Mouse (Mus musculus) MEL (cell line): ENCODE results near the gene Hist1h3c. TPM values are rescaled to one million over a fixed set of nuclear protein-coding genes. Genes with fewer than 3 reads are reported as not detected.

Experiments used
- DNase-seq: peaks from one replicate; pipeline ENCODE4 v3.0.0; 2011; ENCODE audit warnings: low read depth, low spot score
- H3K27ac ChIP-seq: 2 replicates; pipeline ENCODE4 v1.5.1; 2012; ENCODE audit warnings: low read depth, mild to moderate bottlenecking, control low read depth, low read length, moderate library complexity; ENCODE audit not compliant: control insufficient read depth
- H3K27me3 ChIP-seq, 2 experiments: fragments of 150-350 bp in 1 of 2; sonication (generic) in 1 of 2; 2 replicates each; pipeline ENCODE4 v1.6.1; 2012; ENCODE audit warnings: low read length in 2 of 2, mild to moderate bottlenecking in 2 of 2, improper control_type of control experiment in 1 of 2, moderate library complexity in 1 of 2; ENCODE audit not compliant: insufficient read depth in 2 of 2, control insufficient read depth in 1 of 2
- H3K36me3 ChIP-seq, 2 experiments: 2 replicates each; pipeline ENCODE4 v1.6.1; 2012 to 2014; ENCODE audit warnings: low read length in 2 of 2, improper control_type of control experiment in 1 of 2, inconsistent platforms in 1 of 2, mild to moderate bottlenecking in 1 of 2; ENCODE audit not compliant: insufficient read depth in 2 of 2, control insufficient read depth in 1 of 2
- H3K4me1 ChIP-seq, 2 experiments: fragments of 150-350 bp in 1 of 2; sonication (generic) in 1 of 2; 2 replicates each; pipeline ENCODE4 v1.6.1; 2012; ENCODE audit warnings: low read length in 2 of 2, improper control_type of control experiment in 1 of 2, mild to moderate bottlenecking in 1 of 2; ENCODE audit not compliant: insufficient read depth in 2 of 2, control insufficient read depth in 1 of 2
- H3K4me3 ChIP-seq, 2 experiments: fragments of 150-350 bp in 1 of 2; sonication (generic) in 1 of 2; 2 replicates each; pipeline ENCODE4 v1.5.1; 2012; ENCODE audit warnings: low read depth in 2 of 2, low read length in 2 of 2, mild to moderate bottlenecking in 2 of 2, moderate library complexity in 2 of 2, control low read depth in 1 of 2, improper control_type of control experiment in 1 of 2; ENCODE audit not compliant: control insufficient read depth in 1 of 2, insufficient read depth in 1 of 2
- H3K79me2 ChIP-seq: 2 replicates; pipeline ENCODE4 v1.6.1; 2012; ENCODE audit warnings: mild to moderate bottlenecking, low read length, moderate library complexity; ENCODE audit not compliant: control insufficient read depth, poor library complexity, insufficient read depth
- H3K9ac ChIP-seq: 2 replicates; pipeline ENCODE4 v1.6.1; 2012; ENCODE audit warnings: low read depth, mild to moderate bottlenecking, control low read depth, low read length, moderate library complexity; ENCODE audit not compliant: control insufficient read depth, poor library complexity, severe bottlenecking
- H3K9me3 ChIP-seq: fragments of 150-350 bp; sonication (generic); replicated peaks from 2 replicates; pipeline ENCODE4 v1.6.1; 2012; ENCODE audit warnings: mild to moderate bottlenecking, low read length, improper control_type of control experiment, moderate library complexity; ENCODE audit not compliant: insufficient read depth
- BHLHE40 ChIP-seq: IDR thresholded peaks from 2 replicates; pipeline ENCODE4 v1.6.1; 2012; ENCODE audit warnings: low read depth, mild to moderate bottlenecking, inconsistent platforms, low read length, improper control_type of control experiment, borderline replicate concordance
- ELF1 ChIP-seq: IDR thresholded peaks from 2 replicates; pipeline ENCODE4 v1.6.1; 2014; ENCODE audit warnings: low read depth, mild to moderate bottlenecking, inconsistent platforms, low read length, improper control_type of control experiment, moderate library complexity
- EP300 ChIP-seq, 2 experiments: IDR thresholded peaks; 2 replicates each; pipeline ENCODE4 v1.6.1; 2011; ENCODE audit warnings: improper control_type of control experiment in 2 of 2, low read length in 2 of 2, low read depth in 1 of 2, mild to moderate bottlenecking in 1 of 2
- GABPA ChIP-seq: IDR thresholded peaks from 2 replicates; pipeline ENCODE4 v1.6.1; 2012; ENCODE audit warnings: low read depth, mild to moderate bottlenecking, inconsistent platforms, low read length, improper control_type of control experiment, moderate library complexity
- HCFC1 ChIP-seq: IDR thresholded peaks from 2 replicates; pipeline ENCODE4 v1.6.1; 2012; ENCODE audit warnings: low read depth, mild to moderate bottlenecking, inconsistent platforms, low read length, improper control_type of control experiment, moderate library complexity
- MAX ChIP-seq: IDR thresholded peaks from 2 replicates; pipeline ENCODE4 v1.6.1; 2011; ENCODE audit warnings: low read length, improper control_type of control experiment
- MAZ ChIP-seq: IDR thresholded peaks from 2 replicates; pipeline ENCODE4 v1.6.1; 2012; ENCODE audit warnings: low read depth, mild to moderate bottlenecking, inconsistent platforms, low read length, improper control_type of control experiment
- NRF1 ChIP-seq: IDR thresholded peaks from 2 replicates; pipeline ENCODE4 v1.6.1; 2014; ENCODE audit warnings: low read depth, mild to moderate bottlenecking, inconsistent platforms, low read length, improper control_type of control experiment, moderate library complexity; ENCODE audit not compliant: poor library complexity, insufficient read depth, severe bottlenecking
- POLR2A ChIP-seq, 2 experiments: IDR thresholded peaks; 2 replicates each; pipeline ENCODE4 v1.6.1; 2011 to 2012; ENCODE audit warnings: low read length in 2 of 2, mild to moderate bottlenecking in 2 of 2, control low read depth in 1 of 2, improper control_type of control experiment in 1 of 2, low read depth in 1 of 2, moderate library complexity in 1 of 2; ENCODE audit not compliant: control insufficient read depth in 1 of 2, insufficient read depth in 1 of 2, poor library complexity in 1 of 2
- POLR2AphosphoS2 ChIP-seq: IDR thresholded peaks from 2 replicates; pipeline ENCODE4 v1.6.1; 2011; ENCODE audit warnings: low read length, improper control_type of control experiment
- POLR2AphosphoS5 ChIP-seq: IDR thresholded peaks from 2 replicates; pipeline ENCODE4 v1.6.1; 2012; ENCODE audit warnings: low read depth, borderline replicate concordance, mild to moderate bottlenecking, inconsistent platforms, low read length, moderate library complexity, mixed read lengths
- RCOR1 ChIP-seq: IDR thresholded peaks from 2 replicates; pipeline ENCODE4 v1.6.1; 2012; ENCODE audit warnings: low read depth, mild to moderate bottlenecking, inconsistent platforms, low read length, improper control_type of control experiment
- SIN3A ChIP-seq: IDR thresholded peaks from 2 replicates; pipeline ENCODE4 v1.6.1; 2012; ENCODE audit warnings: low read length, improper control_type of control experiment, inconsistent platforms
- SMC3 ChIP-seq: IDR thresholded peaks from 2 replicates; pipeline ENCODE4 v1.6.1; 2011; ENCODE audit warnings: low read depth, low read length, improper control_type of control experiment
- TBP ChIP-seq: IDR thresholded peaks from 2 replicates; pipeline ENCODE4 v1.8.0; 2011; ENCODE audit warnings: low read depth, low read length, improper control_type of control experiment
- TCF12 ChIP-seq: IDR thresholded peaks from 2 replicates; pipeline ENCODE4 v1.6.1; 2014; ENCODE audit warnings: low read depth, mild to moderate bottlenecking, inconsistent platforms, low read length, improper control_type of control experiment, moderate library complexity
- UBTF ChIP-seq: IDR thresholded peaks from 2 replicates; pipeline ENCODE4 v1.6.1; 2012; ENCODE audit warnings: low read depth, mild to moderate bottlenecking, inconsistent platforms, low read length, improper control_type of control experiment, moderate library complexity, borderline replicate concordance; ENCODE audit not compliant: insufficient read depth
- USF1 ChIP-seq: IDR thresholded peaks from 2 replicates; pipeline ENCODE4 v1.6.1; 2014; ENCODE audit warnings: low read depth, mild to moderate bottlenecking, inconsistent platforms, low read length, improper control_type of control experiment, moderate library complexity
- USF2 ChIP-seq, 2 experiments: IDR thresholded peaks; 2 replicates each; pipeline ENCODE4 v1.6.1; 2011 to 2012; ENCODE audit warnings: improper control_type of control experiment in 2 of 2, low read length in 2 of 2, borderline replicate concordance in 1 of 2, inconsistent platforms in 1 of 2, low read depth in 1 of 2, mild to moderate bottlenecking in 1 of 2; ENCODE audit not compliant: insufficient read depth in 1 of 2
- ZC3H11A ChIP-seq: IDR thresholded peaks from 2 replicates; pipeline ENCODE4 v1.6.1; 2012; ENCODE audit warnings: low read depth, mild to moderate bottlenecking, inconsistent platforms, low read length, improper control_type of control experiment
- polyA plus RNA-seq, 2 experiments: library from polyadenylated mRNA; stranded (reverse) in 1 of 2; unstranded in 1 of 2; fragments of >175 nt in 1 of 2; fragments of >200 nt in 1 of 2; gene quantifications; 2 replicates each; pipeline versions ENCODE4 v1.2.1 to v1.2.4; 2012; ENCODE audit warnings: low replicate concordance in 2 of 2, low read depth in 1 of 2; ENCODE audit not compliant: insufficient read length in 2 of 2, insufficient read depth in 1 of 2, missing spikeins in 1 of 2
- total RNA-seq: library from RNA; depleted of rRNA; stranded (reverse); fragments of 300-350 nt; gene quantifications from 2 replicates; pipeline ENCODE4 v1.2.3, GENCODE M21; 2012

Gene Hist1h3c
- total and polyA plus RNA-seq, 3 experiments = 1.7 to 1,651 TPM; not detected in 1

GRCm38 (mm10) chr13:23753314-23754078 lies 8.1 kb upstream of the Hist1h3c start:
- TF ChIP-seq RCOR1 (no peak), HCFC1 (no peak), SMC3 (no peak), ZC3H11A (no peak), GABPA (no peak), POLR2A (IDR thresholded peaks at IDR 0.05; ENCODE audit: control insufficient read depth in 1 of 2, insufficient read depth in 1 of 2, low read depth in 1 of 2, low read length in 2 of 2, poor library complexity in 1 of 2) (no peak), SIN3A (no peak), POLR2AphosphoS2 (no peak), USF1 (no peak), MAX (no peak), EP300 (IDR thresholded peaks at IDR 0.05; ENCODE audit: low read depth in 1 of 2, low read length in 2 of 2) (no peak), NRF1 (no peak), BHLHE40 (no peak), TBP (no peak), MAZ (no peak), USF2 (IDR thresholded peaks at IDR 0.05; ENCODE audit: borderline replicate concordance in 1 of 2, insufficient read depth in 1 of 2, low read depth in 1 of 2, low read length in 2 of 2) (no peak), UBTF (no peak), ELF1 (no peak), TCF12 (no peak)
- DNase-seq = peak; percentile 71
- Histone ChIP-seq H3K4me3 (peak overlapping the region in 1 of 2 experiments; percentile 3; a peak in 1 of 4 replicates), H3K27me3 (no peaks in the 10 kb centered on the region), H3K27ac (peak overlapping the region; percentile 73), H3K79me2 (no peaks in the 10 kb centered on the region; the same call in 1 of the 2 replicates), H3K36me3 (peaks cover 0 to 56% of the 10 kb centered on the region in 2 experiments; a peak in 2 of 4 replicates), H3K9me3 (no peaks in the 10 kb centered on the region), H3K9ac (peak overlapping the region; percentile 72), H3K4me1 (peaks cover 0 to 17% of the 10 kb centered on the region in 2 experiments; a peak in 2 of 4 replicates)

- Histone ChIP-seq H3K79me2 (no peaks in the 10 kb centered on the region; the same call in 1 of the 2 replicates), H3K9me3 (no peaks in the 10 kb centered on the region), H3K4me1 (peaks cover 0 to 20% of the 10 kb centered on the region in 2 experiments; a peak in 2 of 4 replicates), H3K27ac (peak overlapping the region; percentile 95), H3K9ac (peak overlapping the region; percentile 72)
- TF ChIP-seq POLR2A (IDR thresholded peaks at IDR 0.05; ENCODE audit: control insufficient read depth in 1 of 2, insufficient read depth in 1 of 2, low read depth in 1 of 2, low read length in 2 of 2, poor library complexity in 1 of 2) (peak; percentile 70 to 100; a peak in 3 of 4 replicates), EP300 (IDR thresholded peaks at IDR 0.05; ENCODE audit: low read depth in 1 of 2, low read length in 2 of 2) (no peak), TBP (peak; percentile 63; the same call in 1 of the 2 replicates), POLR2AphosphoS5 (peak; percentile 95; the same call in 1 of the 2 replicates)
- TF ChIP-seq, all 39 proteins: peak for 3
- peak; percentile 77 for DNase-seq
- Histone ChIP-seq H3K27me3 (no peaks in the 10 kb centered on the region), H3K4me3 (peak overlapping the region; percentile 3 to 54), H3K36me3 (peaks cover 0 to 55% of the 10 kb centered on the region in 2 experiments; a peak in 2 of 4 replicates)
These were observed 7.4 kb upstream of the Hist1h3c start for GRCm38 (mm10) chr13:23752742-23753172.
